Mouse (Mus musculus) right cerebral cortex, postnatal 25 days (tissue): ENCODE data around the gene Frmd4a.

Experiments used
- DNase-seq: peaks from one replicate; pipeline ENCODE4 v3.0.0; 2022

The Frmd4a gene

GRCm38 (mm10) chr2:4636656-4637055, 619.1 kb downstream of the Frmd4a start:
- no peak for DNase-seq

DNA sequence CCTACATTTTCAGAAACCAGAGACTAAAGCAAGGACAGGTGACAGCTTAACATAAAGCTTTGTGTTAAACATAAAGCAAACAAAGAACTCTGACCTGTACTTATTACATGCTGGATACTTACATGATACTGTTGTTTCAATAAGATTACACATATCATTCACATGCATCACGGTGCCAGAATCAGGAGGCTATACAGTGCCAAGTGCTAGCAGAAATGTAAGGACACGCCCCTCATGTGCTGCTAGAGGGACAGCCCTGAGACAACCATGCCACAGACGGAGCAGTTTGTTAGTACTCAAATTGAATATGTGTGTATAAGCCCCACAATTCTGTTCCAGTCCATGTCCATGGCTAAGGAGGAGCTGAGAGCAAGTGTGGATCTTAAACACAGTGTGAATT, 620.7 kb downstream of the Frmd4a start:
- DNase-seq: no peak

DNA sequence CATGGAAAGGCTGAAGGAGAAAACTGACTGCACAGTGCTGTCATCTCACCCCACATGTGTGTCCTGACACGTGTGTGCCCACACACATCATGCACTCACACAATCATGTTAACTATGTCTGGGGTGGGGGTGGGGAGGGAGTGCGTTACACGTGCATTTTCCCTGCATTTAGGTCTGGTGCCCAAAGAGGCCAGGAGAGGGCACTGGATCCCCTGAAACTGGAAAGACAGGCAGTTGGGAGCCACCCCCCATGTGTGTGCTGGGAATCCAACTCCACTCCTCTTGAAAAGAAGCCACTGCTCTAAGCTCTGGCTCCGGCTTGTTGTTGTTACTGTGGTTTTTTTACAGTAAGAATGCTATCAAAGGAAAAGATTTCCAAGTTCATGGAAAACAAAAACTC, 627.5 kb downstream of the Frmd4a start:
- DNase-seq: no peak

GRCm38 (mm10) chr2:4648094-4648493, 630.6 kb downstream of the Frmd4a start:
- DNase-seq: no peak

DNA sequence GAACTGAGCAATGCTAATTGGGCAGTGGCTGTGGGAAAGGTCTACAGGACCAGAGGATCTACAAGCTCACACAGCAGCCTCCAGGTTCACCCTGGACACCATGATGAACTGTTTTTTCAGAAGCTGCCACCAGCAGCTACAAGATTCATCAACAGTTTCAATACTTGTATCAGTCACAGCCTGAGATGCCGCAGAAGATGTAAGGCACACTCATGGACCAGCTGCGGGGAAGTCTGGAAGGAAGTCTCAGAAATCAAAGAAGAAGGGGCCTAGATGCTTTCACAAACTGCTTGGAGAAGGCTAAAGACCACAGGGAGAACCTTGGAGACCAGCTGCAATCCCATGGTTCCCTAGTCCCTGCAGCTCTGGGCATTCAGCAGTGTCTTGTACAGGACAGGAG, 632.1 kb downstream of the Frmd4a start:
- DNase-seq: no peak

DNA sequence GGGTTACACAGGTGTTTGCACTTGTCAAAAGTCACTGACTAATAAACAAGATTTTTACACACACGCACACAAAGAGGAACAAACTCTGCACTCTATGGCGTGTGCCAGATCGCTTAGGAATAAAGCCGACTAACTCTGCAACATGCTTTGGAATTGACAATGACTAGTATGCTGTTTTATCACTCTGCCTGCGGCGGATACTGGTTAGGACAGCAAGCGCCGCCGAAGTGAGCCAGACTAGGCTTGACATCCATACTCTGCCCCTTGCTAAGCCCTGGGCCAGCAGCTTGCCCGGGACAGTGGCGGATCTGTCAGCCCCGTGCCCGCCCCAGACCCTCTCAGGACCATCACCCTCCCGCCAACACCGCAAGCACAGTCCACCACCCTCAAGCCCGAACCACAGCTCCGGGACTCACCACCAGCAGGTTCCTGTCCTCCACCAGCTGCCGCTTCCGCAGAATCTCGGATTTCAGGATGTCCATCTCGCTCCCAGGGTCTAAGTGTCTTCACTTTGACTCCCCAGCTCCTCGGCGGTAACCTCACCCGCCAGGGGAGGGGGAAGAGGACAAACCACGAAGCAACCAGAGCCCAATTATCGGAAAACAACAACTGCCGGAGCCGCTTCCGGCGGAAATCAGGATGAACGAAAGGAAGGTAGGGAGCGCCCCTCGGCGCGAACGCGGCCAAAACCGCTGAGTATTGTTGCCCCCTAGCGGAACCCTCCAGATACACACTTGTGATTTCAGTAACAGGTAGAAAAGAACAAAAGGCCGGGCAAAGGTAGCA, 634.2 kb downstream of the Frmd4a start, which contains the start of gene Prpf18:
TSS of gene Prpf18 (minus strand) at position 614 of the 786 bp plus-strand sequence.
- DNase-seq: peak; percentile 88

DNA sequence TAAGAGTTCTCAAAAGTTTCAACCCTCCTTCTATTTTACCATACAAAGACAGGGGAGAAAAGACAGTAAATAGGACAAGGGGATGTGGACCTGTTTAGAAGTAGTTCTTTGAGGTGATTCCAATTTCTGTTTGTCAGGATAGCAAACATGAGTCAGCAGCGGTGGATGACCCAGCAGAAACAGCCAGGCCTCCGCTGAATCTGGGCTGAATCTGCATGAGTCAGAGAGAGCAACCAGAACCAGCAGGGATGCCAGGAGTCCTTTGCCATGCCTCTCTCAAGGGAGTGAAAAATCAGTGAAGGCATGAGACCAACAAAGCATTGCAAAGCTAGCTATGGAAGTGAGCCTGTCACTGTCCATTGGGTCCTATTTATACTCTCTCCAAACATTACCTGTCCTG, 643.2 kb downstream of the Frmd4a start:
- DNase-seq: no peak
